Mouse (Mus musculus) colon, adult 2 months (tissue): ENCODE results near the gene Olfr954. TPM values are rescaled to one million over a fixed set of nuclear protein-coding genes. Genes with fewer than 3 reads are reported as not detected.

Experiments used
- polyA plus RNA-seq: library from polyadenylated mRNA; depleted of rRNA; stranded (reverse); fragments of >200 nt; gene quantifications from 2 replicates; pipeline ENCODE4 v1.2.3, GENCODE M21; 2012; rRNA removed

The Olfr954 gene
- polyA plus RNA-seq, result not detected in 2 replicates

DNA sequence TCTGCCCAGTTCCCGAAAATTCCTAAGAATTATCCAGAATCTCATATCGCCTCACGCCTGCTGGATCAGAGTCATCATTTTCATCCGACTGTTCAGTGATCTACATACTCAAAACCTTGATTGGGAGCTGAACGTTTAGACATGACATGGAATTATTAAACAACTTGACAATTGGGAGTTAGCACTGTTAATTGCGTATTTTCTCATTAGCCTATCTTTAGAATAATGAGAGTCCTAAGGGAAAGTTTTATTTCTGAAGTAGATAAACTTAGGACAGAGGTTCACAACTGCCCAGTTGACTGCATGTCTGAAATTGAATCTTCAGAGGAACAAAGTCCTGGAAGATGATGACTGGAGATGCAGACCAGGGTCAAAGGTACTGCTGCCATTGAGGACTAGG is at the start of gene Olfr954:
Gene Olfr954 (plus strand): TSS at position 301 of the 400 bp plus-strand sequence.

DNA sequence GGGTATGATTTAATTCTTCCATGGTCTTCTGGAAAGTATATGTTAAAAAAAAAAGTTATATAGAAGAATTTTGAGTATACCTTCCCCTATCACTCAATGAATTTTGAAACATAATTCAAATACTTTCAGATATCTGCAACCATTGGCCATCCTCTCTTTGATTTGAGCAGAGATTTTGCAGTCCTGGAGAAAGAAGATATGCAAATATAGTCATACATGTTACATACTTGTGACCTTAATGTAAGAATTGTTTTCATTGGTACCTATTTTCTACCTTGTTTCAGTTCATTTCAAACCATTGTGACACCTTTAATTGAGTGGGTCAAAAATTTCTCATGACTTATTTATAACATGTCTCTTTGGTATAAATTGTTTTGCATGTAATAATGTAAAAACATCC is 29.5 kb upstream of the Olfr954 start, which contains the start of gene Olfr952:
Gene Olfr952 (minus strand): TSS at position 101 of the 400 bp plus-strand sequence.

GRCm38 (mm10) chr9:39471844-39472243 is 15.3 kb downstream of the Olfr954 start, which contains the start of gene Olfr955:
Gene Olfr955 (minus strand): TSS chr9:39471944.

GRCm38 (mm10) chr9:39493895-39494294 is 37.4 kb downstream of the Olfr954 start, which contains the start of gene Olfr44:
Gene Olfr44 (minus strand): TSS chr9:39493995.

Other genes with a start within 250 kb of the Olfr954 start
- not detected in 2 replicates for gene Olfr1537, start 206.7 kb upstream of the Olfr954 start, polyA plus RNA-seq
- gene Olfr945, start 179.9 kb upstream of the Olfr954 start, polyA plus RNA-seq, result not detected in 2 replicates
- gene Olfr948, start 130.7 kb upstream of the Olfr954 start, polyA plus RNA-seq, result not detected in 2 replicates
- gene Olfr951, start 69.3 kb upstream of the Olfr954 start, polyA plus RNA-seq, result not detected in 2 replicates
- not detected in 2 replicates for gene Olfr952, start 29.6 kb upstream of the Olfr954 start, polyA plus RNA-seq
- not detected in 2 replicates for gene Olfr955, start 15.2 kb downstream of the Olfr954 start, polyA plus RNA-seq
- not detected in 2 replicates for gene Olfr44, start 37.3 kb downstream of the Olfr954 start, polyA plus RNA-seq
- not detected in 2 replicates for gene Olfr957, start 59.1 kb downstream of the Olfr954 start, polyA plus RNA-seq
- gene Olfr958, start 97.4 kb downstream of the Olfr954 start, polyA plus RNA-seq, result not detected in 2 replicates
- gene Olfr959, start 118.9 kb downstream of the Olfr954 start, polyA plus RNA-seq, result not detected in 2 replicates
- gene AW551984, start 147.7 kb downstream of the Olfr954 start, polyA plus RNA-seq, result 3.6 and 6.4 TPM in 2 replicates
- gene Olfr148, start 154.0 kb downstream of the Olfr954 start, polyA plus RNA-seq, result not detected in 2 replicates
- gene Olfr960, start 164.7 kb downstream of the Olfr954 start, polyA plus RNA-seq, result not detected in 2 replicates
- not detected in 2 replicates for gene Olfr961, start 188.4 kb downstream of the Olfr954 start, polyA plus RNA-seq
- gene Olfr963, start 210.5 kb downstream of the Olfr954 start, polyA plus RNA-seq, result not detected in 2 replicates